Mouse (Mus musculus) embryonic facial prominence, embryonic 11.5 days (tissue): Measurements from ENCODE around the gene P2rx4. TPM values are rescaled to one million over a fixed set of nuclear protein-coding genes. Genes with fewer than 3 reads are reported as not detected.

ENCODE experiments used
- ATAC-seq: fragments of 200-750 bp; cut with Nextera tagmentation; replicated peaks from 2 replicates; pipeline ENCODE4 v1.8.0; 2017; ENCODE audit warnings: low read depth; ENCODE audit not compliant: insufficient number of reproducible peaks, low FRiP score, low TSS enrichment
- DNase-seq: peaks from one replicate; pipeline ENCODE4 v3.0.0-alpha.2; 2015; ENCODE audit warnings: low spot score
- H3K27ac ChIP-seq: fragments of 300-500 bp; sonication (generic); replicated peaks from 2 replicates; pipeline ENCODE4 v1.5.1; 2014; ENCODE audit warnings: mild to moderate bottlenecking, low read depth, low read length, control low read depth
- H3K27me3 ChIP-seq: fragments of 300-500 bp; sonication (generic); 2 replicates; pipeline ENCODE4 v1.6.1; 2014; ENCODE audit warnings: mild to moderate bottlenecking, low read length, moderate library complexity, mixed read lengths; ENCODE audit not compliant: control insufficient read depth, insufficient read depth
- H3K36me3 ChIP-seq: fragments of 300-500 bp; sonication (generic); replicated peaks from 2 replicates; pipeline ENCODE4 v1.6.1; 2014; ENCODE audit warnings: low read depth, mild to moderate bottlenecking, low read length, moderate library complexity, mixed read lengths; ENCODE audit not compliant: control insufficient read depth, insufficient read depth
- H3K4me1 ChIP-seq: fragments of 300-500 bp; sonication (generic); 2 replicates; pipeline ENCODE4 v1.6.1; 2014; ENCODE audit warnings: low read length, mixed read lengths; ENCODE audit not compliant: control insufficient read depth, insufficient read depth
- H3K4me2 ChIP-seq: fragments of 300-500 bp; sonication (generic); 2 replicates; pipeline ENCODE4 v1.6.1; 2014; ENCODE audit warnings: low read depth, mild to moderate bottlenecking, control low read depth, low read length, moderate library complexity
- H3K4me3 ChIP-seq: fragments of 300-500 bp; sonication (generic); 2 replicates; pipeline ENCODE4 v1.5.1; 2014; ENCODE audit warnings: low read depth, low read length, control low read depth
- H3K9ac ChIP-seq: fragments of 300-500 bp; sonication (generic); replicated peaks from 2 replicates; pipeline ENCODE4 v1.6.1; 2014; ENCODE audit warnings: mild to moderate bottlenecking, control low read depth, low read length
- H3K9me3 ChIP-seq: fragments of 300-500 bp; sonication (generic); replicated peaks from 2 replicates; pipeline ENCODE4 v1.6.1; 2016; ENCODE audit warnings: mild to moderate bottlenecking, low read length, inconsistent platforms, mixed read lengths; ENCODE audit not compliant: control insufficient read depth
- WGBS: fragments of 180-500 bp; shearing (Covaris S2); extraction: QIAGEN DNeasy Blood & Tissue Kit; methylation state at CpG from one replicate; pipeline ENCODE4 v1.1.7; 2014; 5-methylcytosine and 5-hydroxymethylcytosine counted together
- polyA plus RNA-seq: library from polyadenylated mRNA; unstranded; fragments of >200 nt; fragmentation: Nextera tagmentation; extraction: Ambion mirVana; gene quantifications from 2 replicates; pipeline ENCODE4 v1.2.1, GENCODE M21; 2014

The P2rx4 gene
- polyA plus RNA-seq, 1 experiment from 2014 or later, result 4.9 TPM

- ATAC-seq, result no peak
- DNase-seq, result no peak
- Histone ChIP-seq H3K9me3 (no peaks in the 10 kb centered on the region), H3K4me2 (no peak overlapping the region), H3K4me1 (no peaks in the 10 kb centered on the region), H3K27ac (no peak overlapping the region), H3K36me3 (no peaks in the 10 kb centered on the region), H3K9ac (no peak overlapping the region), H3K27me3 (no peaks in the 10 kb centered on the region), H3K4me3 (no peak overlapping the region)
- 83% methylated on average over 10 of the region's 10 CpGs for WGBS
Observed at GRCm38 (mm10) chr5:122698041-122698700, 9.2 kb upstream of the P2rx4 start.

GRCm38 (mm10) chr5:122698701-122699060, 8.7 kb upstream of the P2rx4 start:
- H3K36me3 ChIP-seq, result no peaks in the 10 kb centered on the region
- no peak overlapping the region for H3K9ac ChIP-seq
- H3K4me1 ChIP-seq, result no peaks in the 10 kb centered on the region
- no peaks in the 10 kb centered on the region for H3K27me3 ChIP-seq
- no peak for DNase-seq
- WGBS, result 81% methylated on average over 9 of the region's 9 CpGs
- no peak overlapping the region for H3K27ac ChIP-seq
- no peaks in the 10 kb centered on the region for H3K9me3 ChIP-seq
- ATAC-seq, result no peak
- no peak overlapping the region for H3K4me3 ChIP-seq
- H3K4me2 ChIP-seq, result no peak overlapping the region

GRCm38 (mm10) chr5:122700109-122700836, 7.1 kb upstream of the P2rx4 start:
- DNase-seq (no peak), ATAC-seq (no peak)
- Histone ChIP-seq H3K4me2 (no peak overlapping the region), H3K4me3 (no peak overlapping the region), H3K9me3 (no peaks in the 10 kb centered on the region), H3K9ac (no peak overlapping the region), H3K4me1 (no peaks in the 10 kb centered on the region), H3K36me3 (no peaks in the 10 kb centered on the region), H3K27ac (no peak overlapping the region), H3K27me3 (no peaks in the 10 kb centered on the region)
- 85% methylated on average over 12 of the region's 12 CpGs for WGBS

DNA sequence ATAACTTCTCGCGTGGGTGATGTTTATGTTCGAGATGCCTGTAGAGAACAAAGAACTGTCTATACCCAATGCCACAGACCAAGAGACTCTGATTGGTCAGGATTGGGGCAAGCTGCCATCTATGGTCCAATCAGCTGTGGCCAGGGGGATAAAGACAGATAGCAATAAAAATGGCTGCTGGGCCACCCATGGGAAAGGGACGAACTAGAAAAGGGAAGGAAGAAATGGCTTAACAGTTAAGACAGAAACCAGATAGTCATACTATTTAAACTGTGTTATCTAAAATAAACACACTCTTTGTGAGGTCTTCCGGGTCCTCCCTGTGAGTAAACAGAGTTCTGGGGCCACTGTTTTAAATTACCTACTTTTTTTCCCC, 6.5 kb upstream of the P2rx4 start:
- WGBS, result 52% methylated on average over 5 of the region's 5 CpGs
- Histone ChIP-seq H3K9me3 (no peaks in the 10 kb centered on the region), H3K9ac (no peak overlapping the region), H3K36me3 (no peaks in the 10 kb centered on the region), H3K27me3 (no peaks in the 10 kb centered on the region), H3K27ac (no peak overlapping the region), H3K4me2 (no peak overlapping the region), H3K4me3 (no peak overlapping the region), H3K4me1 (no peaks in the 10 kb centered on the region)
- ATAC-seq (no peak), DNase-seq (no peak)

DNA sequence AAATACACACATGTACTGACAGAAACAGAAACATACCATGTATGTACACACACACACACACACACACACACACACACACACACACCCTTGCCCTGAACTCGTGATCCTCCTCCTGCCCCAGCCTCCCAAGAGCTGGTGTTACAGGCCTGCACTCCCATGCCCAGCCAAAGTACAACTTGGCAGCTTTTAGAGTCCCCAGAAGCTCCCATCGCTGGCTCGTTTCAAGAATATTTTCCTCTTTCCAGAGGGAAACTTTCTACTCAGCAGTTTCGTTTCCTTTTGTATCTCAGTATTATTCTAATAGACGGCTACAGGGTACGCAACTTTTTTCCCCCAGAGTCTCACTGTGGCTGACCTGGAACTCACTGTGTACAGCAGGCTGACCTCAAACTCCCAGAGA, 5.2 kb upstream of the P2rx4 start:
- 78% methylated on average over 6 of the region's 6 CpGs for WGBS
- H3K36me3 ChIP-seq, result no peaks in the 10 kb centered on the region

DNA sequence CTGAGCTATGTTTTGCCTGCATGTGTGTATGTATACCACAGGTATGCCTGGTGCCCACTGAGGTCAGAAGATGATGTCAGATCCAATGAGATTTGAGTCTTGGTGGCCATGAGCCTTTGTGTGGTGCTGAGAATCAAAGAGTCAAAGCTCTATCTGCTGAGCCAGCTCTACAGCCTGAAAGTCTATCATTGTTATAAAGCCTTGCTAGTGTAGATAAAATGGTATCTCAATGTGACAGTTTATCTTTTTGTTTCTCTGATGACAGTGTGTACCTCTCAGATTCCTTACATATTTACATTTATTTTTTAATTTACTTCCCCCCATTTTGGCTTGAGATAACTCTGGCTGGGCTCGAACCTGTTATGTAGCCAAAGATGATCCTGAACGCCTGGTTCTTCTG, 3.8 kb upstream of the P2rx4 start:
- ATAC-seq, result no peak
- H3K36me3 ChIP-seq, result no peaks in the 10 kb centered on the region

More for the DNA sequence above, 5.2 kb upstream of the P2rx4 start:
- Histone ChIP-seq H3K4me1 (no peaks in the 10 kb centered on the region), H3K9me3 (no peaks in the 10 kb centered on the region), H3K9ac (no peak overlapping the region), H3K4me3 (no peak overlapping the region), H3K27me3 (no peaks in the 10 kb centered on the region), H3K4me2 (no peak overlapping the region), H3K27ac (no peak overlapping the region)
- ATAC-seq (no peak), DNase-seq (no peak)

DNA sequence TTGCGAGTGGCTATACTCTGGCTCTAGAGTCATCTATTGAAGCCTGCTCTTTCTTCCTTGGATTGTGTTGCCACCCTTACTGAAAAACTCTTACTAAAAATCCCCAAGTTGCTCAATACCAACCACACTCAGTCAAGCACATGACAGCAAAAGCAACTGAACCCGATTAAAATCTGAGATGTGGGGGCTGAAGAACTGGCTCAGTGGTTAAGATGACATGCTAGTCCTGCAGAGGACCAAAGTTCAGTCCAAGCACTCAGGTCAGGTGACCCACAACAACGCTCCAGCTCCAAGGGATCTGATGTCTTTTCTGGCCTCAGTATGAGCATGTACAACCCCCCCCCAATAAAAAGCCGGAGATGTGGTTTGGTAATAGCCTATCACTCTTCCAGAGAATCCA, 2.8 kb upstream of the P2rx4 start:
- H3K9me3 ChIP-seq, result no peaks in the 10 kb centered on the region
- no peaks in the 10 kb centered on the region for H3K4me1 ChIP-seq
- 89% methylated on average over 4 of the region's 4 CpGs for WGBS
- DNase-seq (no peak), ATAC-seq (no peak)
- no peak overlapping the region for H3K27ac ChIP-seq
- H3K4me3 ChIP-seq, result no peak overlapping the region
- H3K4me2 ChIP-seq, result no peak overlapping the region
- no peaks in the 10 kb centered on the region for H3K27me3 ChIP-seq
- no peaks in the 10 kb centered on the region for H3K36me3 ChIP-seq
- H3K9ac ChIP-seq, result no peak overlapping the region

More for the DNA sequence above, 3.8 kb upstream of the P2rx4 start:
- no peaks in the 10 kb centered on the region for H3K4me1 ChIP-seq
- 86% methylated on average over 2 of the region's 2 CpGs for WGBS
- no peak overlapping the region for H3K9ac ChIP-seq
- no peak overlapping the region for H3K4me2 ChIP-seq
- H3K27ac ChIP-seq, result no peak overlapping the region
- no peak for DNase-seq
- no peaks in the 10 kb centered on the region for H3K27me3 ChIP-seq
- no peaks in the 10 kb centered on the region for H3K9me3 ChIP-seq
- no peak overlapping the region for H3K4me3 ChIP-seq

DNA sequence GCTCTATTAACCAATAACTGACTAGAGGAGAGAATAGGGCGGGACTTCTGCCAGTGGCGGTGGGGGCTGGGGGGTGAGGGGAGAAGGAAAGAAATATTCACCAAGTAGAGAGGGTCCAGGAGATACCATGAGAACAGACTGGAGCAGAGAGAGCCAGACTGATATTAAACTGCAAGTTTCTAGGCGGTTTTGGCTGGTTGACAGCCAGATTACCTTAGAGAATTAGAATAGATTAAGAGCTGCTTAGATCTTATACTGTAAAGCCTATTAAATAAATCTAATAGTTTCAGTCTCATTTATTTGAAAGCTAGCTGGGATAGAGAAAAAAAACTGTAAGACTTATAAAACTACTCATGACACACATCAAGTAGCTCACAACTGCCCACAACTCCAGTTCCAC, 2.2 kb upstream of the P2rx4 start:
- DNase-seq, result no peak
- H3K4me2 ChIP-seq, result no peak overlapping the region
- no peaks in the 10 kb centered on the region for H3K4me1 ChIP-seq
- H3K9ac ChIP-seq, result no peak overlapping the region
- no peak overlapping the region for H3K27ac ChIP-seq
- H3K27me3 ChIP-seq, result no peaks in the 10 kb centered on the region
- no peak for ATAC-seq
- H3K36me3 ChIP-seq, result no peaks in the 10 kb centered on the region
- 83% methylated on average over 3 of the region's 3 CpGs for WGBS
- H3K9me3 ChIP-seq, result no peaks in the 10 kb centered on the region
- no peak overlapping the region for H3K4me3 ChIP-seq
